14 mouse cellular contexts compared by ENCODE assay signal in the genomic region with DNA sequence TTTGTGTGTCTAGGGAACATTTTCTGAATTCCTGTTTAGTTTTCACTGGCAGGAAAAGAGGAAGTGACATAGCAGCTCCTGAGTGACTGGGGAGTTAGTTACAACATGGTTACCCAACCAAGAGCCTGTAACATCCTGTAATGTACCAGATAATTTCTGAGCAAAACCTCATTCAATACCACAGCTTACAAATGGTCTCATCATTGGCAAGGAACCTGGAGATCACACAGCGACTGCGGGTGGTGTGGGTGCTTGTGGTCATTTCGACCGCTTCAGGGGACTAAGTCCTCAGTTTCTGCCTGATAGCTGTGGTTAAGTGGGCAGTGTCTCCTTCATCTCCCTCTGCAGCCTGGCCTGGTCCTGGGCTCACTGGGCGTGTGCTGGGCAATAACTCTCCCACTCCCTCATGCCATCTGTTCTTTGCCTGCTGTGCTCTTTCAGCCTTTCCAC. TPM values are rescaled to one million over a fixed set of nuclear protein-coding genes. Genes with fewer than 3 reads are reported as not detected.
DNase-seq lines count a peak whose midpoint lies in the region; ATAC-seq and TF ChIP-seq lines count a peak whose summit lies in the region.
"Had no signal": no experiment of that assay in that cellular context is flagged by ENCODE, and none has a peak within 500 bp of the region (broad histone marks: within the 10 kb centered on the region; RNA-seq: fewer than 3 reads in every experiment).

No protein-coding gene starts in this region.

- no peak overlapping the region for H3K4me3 ChIP-seq in liver, embryonic 13.5 days (replicated peaks)
- no peak overlapping the region for H3K4me3 ChIP-seq in liver, embryonic 11.5 days (ENCODE audit: low read depth, low read length)
- H3K4me3 ChIP-seq in liver, postnatal 0 days (ENCODE audit: low read depth, low read length) = no peak overlapping the region
- H3K4me3 ChIP-seq: heart, embryonic 12.5 days; hindbrain, embryonic 15.5 days had no signal

- peak overlapping the region; percentile 32; the same call in 1 of the 2 replicates for H3K27ac ChIP-seq in liver, embryonic 13.5 days
- no peak overlapping the region for H3K27ac ChIP-seq in liver, embryonic 11.5 days (ENCODE audit: low read depth, low read length)
- H3K27ac ChIP-seq in liver, postnatal 0 days (ENCODE audit: low read depth) = peak overlapping the region; percentile 72
- H3K27ac ChIP-seq: hindbrain, embryonic 15.5 days; liver, embryonic 14.5 days had no signal

- no peaks in the 10 kb centered on the region for H3K27me3 ChIP-seq in liver, embryonic 13.5 days
- H3K27me3 ChIP-seq in liver, embryonic 11.5 days (replicated peaks; ENCODE audit: control insufficient read depth, insufficient read depth, low read length) = no peaks in the 10 kb centered on the region
- H3K27me3 ChIP-seq in liver, postnatal 0 days (ENCODE audit: insufficient read depth, low read length) = no peaks in the 10 kb centered on the region
- no peaks in the 10 kb centered on the region for H3K27me3 ChIP-seq in splenic B cell, adult 2 months (ENCODE audit: control insufficient read depth, insufficient read depth, low read length, poor library complexity, severe bottlenecking)
- H3K27me3 ChIP-seq: heart, embryonic 12.5 days; hindbrain, embryonic 15.5 days had no signal

- no peaks in the 10 kb centered on the region for H3K9me3 ChIP-seq in liver, embryonic 13.5 days (replicated peaks)
- no peaks in the 10 kb centered on the region for H3K9me3 ChIP-seq in liver, embryonic 11.5 days (ENCODE audit: control insufficient read depth, low read length)
- H3K9me3 ChIP-seq in liver, postnatal 0 days (ENCODE audit: low read length) = no peaks in the 10 kb centered on the region
- H3K9me3 ChIP-seq: heart, embryonic 12.5 days; hindbrain, embryonic 15.5 days had no signal

- no peak for DNase-seq in liver, embryonic 13.5 days
- DNase-seq in liver, embryonic 11.5 days (ENCODE audit: low spot score) = no peak
- peak; percentile 26 for DNase-seq in Muller cell, postnatal 12 days (ENCODE audit: inconsistent ontology term)
- DNase-seq in liver, postnatal 0 days = peak; percentile 28
- peak; percentile 9 for DNase-seq in splenic B cell, adult 2 months (ENCODE audit: low read depth, low spot score)
- no peak for DNase-seq in retina, embryonic 14.5 days (ENCODE audit: low spot score)
- DNase-seq in adrenal gland, adult (ENCODE audit: inconsistent age in 2 of 2, low spot score in 1 of 2) = no peak
- DNase-seq: adrenal gland, postnatal 14 days; cerebellum, adult 18-20 months; retina, postnatal 1 day; thymus, postnatal 25 days had no signal

- H3K4me2 ChIP-seq in liver, embryonic 13.5 days = no peak overlapping the region
- no peak overlapping the region for H3K4me2 ChIP-seq in liver, embryonic 11.5 days
- peak overlapping the region; percentile 16; the same call in 1 of the 2 replicates for H3K4me2 ChIP-seq in liver, postnatal 0 days (ENCODE audit: low read depth, low read length)
- H3K4me2 ChIP-seq: heart, embryonic 12.5 days; hindbrain, embryonic 15.5 days had no signal

- H3K36me3 ChIP-seq in liver, embryonic 13.5 days = no peaks in the 10 kb centered on the region
- H3K36me3 ChIP-seq in liver, embryonic 11.5 days (ENCODE audit: control insufficient read depth, insufficient read depth, low read length) = no peaks in the 10 kb centered on the region
- 0 out of 2 replicates have a peak, but pooled peaks cover 4% of the 10 kb centered on the region for H3K36me3 ChIP-seq in liver, postnatal 0 days (replicated peaks; ENCODE audit: insufficient read depth, low read length)
- peaks cover 4% of the 10 kb centered on the region; the same call in 1 of the 2 replicates for H3K36me3 ChIP-seq in splenic B cell, adult 2 months (ENCODE audit: control insufficient read depth, insufficient read depth, low read length, poor library complexity, severe bottlenecking)

- ATAC-seq in liver, embryonic 13.5 days (ENCODE audit: low read depth) = no peak
- ATAC-seq in liver, embryonic 11.5 days (replicated peaks; ENCODE audit: low FRiP score) = no peak
- no peak for ATAC-seq in liver, postnatal 0 days

- TF ChIP-seq CTCF in liver, postnatal 0 days (IDR thresholded peaks at IDR 0.05; ENCODE audit: low read depth) = no peak

- no peak for TF ChIP-seq EP300 in liver, postnatal 0 days (IDR thresholded peaks at IDR 0.05; ENCODE audit: low read depth)

- WGBS in liver, embryonic 13.5 days (ENCODE audit: insufficient replicate concordance) = 24% methylated on average over 5 of the region's 5 CpGs
- 52% methylated on average over 5 of the region's 5 CpGs for WGBS in liver, embryonic 11.5 days
- WGBS in liver, postnatal 0 days (ENCODE audit: insufficient replicate concordance) = 34% methylated on average over 5 of the region's 5 CpGs

- H3K4me1 ChIP-seq in liver, embryonic 13.5 days (replicated peaks) = peaks cover 18% of the 10 kb centered on the region
- peaks cover 7% of the 10 kb centered on the region for H3K4me1 ChIP-seq in liver, embryonic 11.5 days (replicated peaks; ENCODE audit: control insufficient read depth, insufficient read depth, low read length)
- H3K4me1 ChIP-seq in liver, postnatal 0 days (ENCODE audit: insufficient read depth) = peaks cover 8% of the 10 kb centered on the region

- H3K9ac ChIP-seq in liver, embryonic 13.5 days = no peak overlapping the region
- H3K9ac ChIP-seq in liver, embryonic 11.5 days (ENCODE audit: low read depth, low read length) = no peak overlapping the region
- no peak overlapping the region for H3K9ac ChIP-seq in liver, postnatal 0 days (replicated peaks)
- H3K9ac ChIP-seq: heart, embryonic 12.5 days; hindbrain, embryonic 15.5 days; liver, embryonic 14.5 days had no signal

RNA-seq across cellular contexts. Expression of gene Ndc1, which starts 3.4 kb away (rescaled TPM):
- 18.5 and 24.0 TPM in 2 replicates for polyA plus RNA-seq in liver, embryonic 13.5 days (2015; fragmentation: Nextera tagmentation; extraction: Ambion mirVana)
- 47.4 and 53.2 TPM in 2 replicates for polyA plus RNA-seq in liver, embryonic 11.5 days (2014; fragmentation: Nextera tagmentation; extraction: Ambion mirVana)
- polyA plus RNA-seq in liver, postnatal 0 days (2015; fragmentation: Nextera tagmentation; extraction: Ambion mirVana) = 7.6 and 8.9 TPM in 2 replicates

RNA-seq across cellular contexts. Expression of gene Yipf1, which starts 50.1 kb away (rescaled TPM):
- 28.1 and 28.7 TPM in 2 replicates for polyA plus RNA-seq in liver, embryonic 13.5 days (2015; fragmentation: Nextera tagmentation; extraction: Ambion mirVana)
- polyA plus RNA-seq in liver, embryonic 11.5 days (2014; fragmentation: Nextera tagmentation; extraction: Ambion mirVana) = 39.0 and 45.5 TPM in 2 replicates
- 35.8 and 35.9 TPM in 2 replicates for polyA plus RNA-seq in liver, postnatal 0 days (2015; fragmentation: Nextera tagmentation; extraction: Ambion mirVana)

RNA-seq across cellular contexts. Expression of gene Dio1, which starts 57.2 kb away (rescaled TPM):
- polyA plus RNA-seq in liver, embryonic 13.5 days (2015; fragmentation: Nextera tagmentation; extraction: Ambion mirVana) = not detected in 2 replicates
- polyA plus RNA-seq in liver, embryonic 11.5 days (2014; fragmentation: Nextera tagmentation; extraction: Ambion mirVana) = 0.12 TPM in 1 of 2 replicates, not detected in the other
- polyA plus RNA-seq in liver, postnatal 0 days (2015; fragmentation: Nextera tagmentation; extraction: Ambion mirVana) = 6.0 and 10.3 TPM in 2 replicates
- polyA plus RNA-seq: heart, embryonic 12.5 days; hindbrain, embryonic 15.5 days; liver, embryonic 14.5 days had no signal

Comparison
In these comparisons a context has a peak if more than half of its experiments do, and no peak if none do; other contexts are left out.
1. DNase-seq: peak in Muller cell, postnatal 12 days (single experiment), liver, postnatal 0 days (single experiment) and splenic B cell, adult 2 months (single experiment); none in liver, embryonic 13.5 days (single experiment), liver, embryonic 11.5 days (single experiment), retina, embryonic 14.5 days (single experiment) and adrenal gland, adult (0 of 2).